Mouse (Mus musculus) spleen, adult 2 months (tissue): ENCODE data around the gene Gm10134.

ENCODE experiments used
- CTCF ChIP-seq: fragments of 200-500 bp; IDR thresholded peaks from 2 replicates; pipeline ENCODE4 v1.5.1; 2011; ENCODE audit warnings: mild to moderate bottlenecking, inconsistent platforms; ENCODE audit not compliant: insufficient read depth, insufficient read length, insufficient replicate concordance; ENCODE audit errors: extremely low read depth
- POLR2A ChIP-seq: fragments of 200-500 bp; IDR thresholded peaks from 2 replicates; pipeline ENCODE4 v1.6.1; 2011; ENCODE audit warnings: low read depth, low read length, inconsistent platforms

DNA sequence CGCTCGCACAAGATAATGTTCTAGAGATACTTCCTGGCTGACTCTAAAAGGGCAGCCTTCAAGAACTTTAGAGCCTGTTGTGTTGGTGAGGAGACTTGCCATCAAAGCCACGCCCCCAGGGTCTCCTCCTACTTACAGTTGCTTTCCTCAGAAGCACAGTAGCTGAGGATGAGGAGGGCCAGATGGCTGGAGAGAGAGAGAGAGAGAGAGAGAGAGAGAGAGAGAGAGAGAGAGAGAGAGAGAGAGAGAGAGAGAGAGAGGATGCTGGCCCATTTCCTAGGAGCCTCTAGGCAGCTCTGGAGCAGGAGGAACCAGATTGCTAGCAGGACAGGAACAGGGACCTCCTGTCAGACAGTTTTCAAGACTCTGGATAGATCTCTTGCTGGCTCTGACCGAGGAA lies 30.3 kb downstream of the Gm10134 start:
- TF ChIP-seq CTCF (no peak), POLR2A (no peak)
